In genomic region chr9:75261332-75261872, GRCm38 (mm10) we compare ENCODE assay signal across 10 mouse cellular contexts. TPM values are rescaled to one million over a fixed set of nuclear protein-coding genes. Genes with fewer than 3 reads are reported as not detected.
DNase-seq lines count a peak whose midpoint lies in the region; ATAC-seq lines count a peak whose summit lies in the region.
"Had no signal": no experiment of that assay in that cellular context is flagged by ENCODE, and none has a peak within 500 bp of the region (broad histone marks: within the 10 kb centered on the region; RNA-seq: fewer than 3 reads in every experiment).

No protein-coding gene starts in this region.

- H3K9me3 ChIP-seq in neural tube, embryonic 15.5 days (replicated peaks), result no peaks in the 10 kb centered on the region

- H3K27ac ChIP-seq in neural tube, embryonic 15.5 days (replicated peaks), result peak overlapping the region; percentile 51

- H3K27me3 ChIP-seq in neural tube, embryonic 15.5 days (replicated peaks), result no peaks in the 10 kb centered on the region
- H3K27me3 ChIP-seq: CH12.LX had no signal

- peak; percentile 76 for ATAC-seq in neural tube, embryonic 15.5 days (ENCODE audit: low FRiP score)

- H3K4me1 ChIP-seq in neural tube, embryonic 15.5 days, result peaks cover 15% of the 10 kb centered on the region

- H3K36me3 ChIP-seq in neural tube, embryonic 15.5 days, result no peaks in the 10 kb centered on the region

- H3K4me3 ChIP-seq in neural tube, embryonic 15.5 days (replicated peaks), result no peak overlapping the region

- no peak overlapping the region for H3K9ac ChIP-seq in neural tube, embryonic 15.5 days (replicated peaks)

- H3K4me2 ChIP-seq in neural tube, embryonic 15.5 days, result no peak overlapping the region

- peak; percentile 11 to 33 for DNase-seq in kidney, postnatal 4 days
- DNase-seq in kidney, adult 8-10 months, result no peak
- DNase-seq in embryo, embryonic 9.5 days (ENCODE audit: extremely low spot score), result peak; percentile 62
- peak; percentile 40 for DNase-seq in induced T-regulatory cell, adult 2 months (ENCODE audit: low read depth)
- no peak for DNase-seq in layer of hippocampus, postnatal 14 days (ENCODE audit: low spot score in 2 of 2)
- no peak for DNase-seq in thymus, postnatal 0 days (ENCODE audit: low spot score)
- DNase-seq in kidney, adult 18-20 months, result no peak
- DNase-seq: kidney, postnatal 36 days had no signal

- 5% methylated on average over 8 of the region's 8 CpGs for WGBS in neural tube, embryonic 15.5 days

RNA-seq across cellular contexts. Expression of gene Myo5c, which starts 29.6 kb away (rescaled TPM):
- 0.33 and 0.97 TPM in 2 replicates for polyA plus RNA-seq in neural tube, embryonic 15.5 days (2015; fragmentation: Nextera tagmentation; extraction: Ambion mirVana)
- total RNA-seq in layer of hippocampus, postnatal 14 days (2021), result 1 to 10 TPM in 1 of 2 experiments, under 1 TPM in 1; 0.58 to 1.6 TPM
- polyA plus RNA-seq in thymus, postnatal 0 days (2015; fragmentation: Nextera tagmentation; extraction: Ambion mirVana), result 0.44 and 0.98 TPM in 2 replicates

RNA-seq across cellular contexts. Expression of gene Gnb5, which starts 44.7 kb away (rescaled TPM):
- polyA plus RNA-seq in neural tube, embryonic 15.5 days (2015; fragmentation: Nextera tagmentation; extraction: Ambion mirVana), result 85.1 and 97.4 TPM in 2 replicates
- total RNA-seq in layer of hippocampus, postnatal 14 days (2021), result 100 to 1,000 TPM; 115 to 120 TPM
- 4.4 and 4.5 TPM in 2 replicates for polyA plus RNA-seq in thymus, postnatal 0 days (2015; fragmentation: Nextera tagmentation; extraction: Ambion mirVana)

Comparison
In these comparisons a context has a peak if more than half of its experiments do, and no peak if none do; other contexts are left out.
1. DNase-seq: peak in kidney, postnatal 4 days (2 of 2), embryo, embryonic 9.5 days (single experiment) and induced T-regulatory cell, adult 2 months (single experiment); none in kidney, adult 8-10 months (0 of 2), layer of hippocampus, postnatal 14 days (0 of 2), thymus, postnatal 0 days (single experiment) and kidney, adult 18-20 months (single experiment).
2. RNA of gene Gnb5, which starts 44.7 kb away (polyA plus RNA-seq): 85.1 to 97.4 TPM in neural tube, embryonic 15.5 days; 4.4 to 4.5 TPM in thymus, postnatal 0 days; every median in the first group is over 10 times any median in the second.